27 mouse cellular contexts compared by ENCODE assay signal in genomic region chr17:75516591-75516990, GRCm38 (mm10). TPM values are rescaled to one million over a fixed set of nuclear protein-coding genes. Genes with fewer than 3 reads are reported as not detected.
DNase-seq lines count a peak whose midpoint lies in the region; ATAC-seq and TF ChIP-seq lines count a peak whose summit lies in the region.
"Had no signal": no experiment of that assay in that cellular context is flagged by ENCODE, and none has a peak within 500 bp of the region (broad histone marks: within the 10 kb centered on the region; RNA-seq: fewer than 3 reads in every experiment).

No protein-coding gene starts in this region.

- peak; percentile 21; the same call in 1 of the 2 replicates for ATAC-seq in lung, embryonic 14.5 days (ENCODE audit: insufficient read depth)
- ATAC-seq in midbrain, embryonic 14.5 days (ENCODE audit: low FRiP score, low TSS enrichment), result no peak
- ATAC-seq: forebrain, embryonic 14.5 days; inflammation-experienced regulatory T-cells, adult 6 months had no signal

- H3K27ac ChIP-seq in lung, embryonic 14.5 days (ENCODE audit: low read depth), result no peak overlapping the region
- no peak overlapping the region for H3K27ac ChIP-seq in midbrain, embryonic 14.5 days (replicated peaks; ENCODE audit: low read depth, low read length)
- H3K27ac ChIP-seq: embryonic facial prominence, embryonic 12.5 days; gastrocnemius, adult 2 months; heart, adult 2 months; heart, embryonic 13.5 days; hindbrain, embryonic 12.5 days; liver, embryonic 14.5 days; midbrain, embryonic 12.5 days had no signal

- no peaks in the 10 kb centered on the region for H3K4me1 ChIP-seq in lung, embryonic 14.5 days (ENCODE audit: insufficient read depth)
- peaks cover 4% of the 10 kb centered on the region; the same call in 1 of the 2 replicates for H3K4me1 ChIP-seq in midbrain, embryonic 14.5 days (ENCODE audit: control insufficient read depth, insufficient read depth, low read length)
- H3K4me1 ChIP-seq: embryonic facial prominence, embryonic 12.5 days had no signal

- DNase-seq in heart, adult 11 months, result peak; percentile 81
- DNase-seq in heart, adult 9 months (ENCODE audit: low spot score in 2 of 2), result no peak
- no peak for DNase-seq in lung, embryonic 14.5 days
- DNase-seq in lung, postnatal 4 days, result no peak
- peak; percentile 64 for DNase-seq in adipocyte (ENCODE audit: low spot score)
- no peak for DNase-seq in midbrain, embryonic 14.5 days
- no peak for DNase-seq in kidney, postnatal 14 days
- DNase-seq: B cell, adult 2 months; cerebellum, adult 9-11 months; embryo, embryonic 11 days; gastrocnemius, adult 2 months; gastrocnemius, postnatal 36 days; heart, adult 2 months; heart, postnatal 14 days; kidney, adult 11 months; kidney, postnatal 25 days; liver; thymus, adult 2 months; thymus, postnatal 36 days had no signal

- H3K27me3 ChIP-seq in lung, embryonic 14.5 days (ENCODE audit: insufficient read depth, low read length), result no peaks in the 10 kb centered on the region
- H3K27me3 ChIP-seq in midbrain, embryonic 14.5 days (ENCODE audit: control insufficient read depth, insufficient read depth, low read length), result no peaks in the 10 kb centered on the region
- H3K27me3 ChIP-seq: embryonic facial prominence, embryonic 12.5 days; heart, embryonic 13.5 days; hindbrain, embryonic 12.5 days; midbrain, embryonic 12.5 days had no signal

- H3K36me3 ChIP-seq in lung, embryonic 14.5 days (ENCODE audit: insufficient read depth), result no peaks in the 10 kb centered on the region
- no peaks in the 10 kb centered on the region for H3K36me3 ChIP-seq in midbrain, embryonic 14.5 days (ENCODE audit: control insufficient read depth, insufficient read depth, low read length)
- H3K36me3 ChIP-seq: embryonic facial prominence, embryonic 12.5 days; heart, embryonic 13.5 days; hindbrain, embryonic 12.5 days; midbrain, embryonic 12.5 days had no signal

- H3K4me3 ChIP-seq in lung, embryonic 14.5 days (ENCODE audit: low read depth, low read length), result no peak overlapping the region
- no peak overlapping the region for H3K4me3 ChIP-seq in midbrain, embryonic 14.5 days (replicated peaks; ENCODE audit: low read depth, low read length)
- H3K4me3 ChIP-seq: embryonic facial prominence, embryonic 12.5 days; gastrocnemius, adult 2 months; heart, adult 2 months; heart, embryonic 13.5 days; hindbrain, embryonic 12.5 days; megakaryocyte, embryonic 14.5 days; midbrain, embryonic 12.5 days had no signal

- WGBS in lung, embryonic 14.5 days, result 33% methylated on average over 4 of the region's 4 CpGs
- whole genome bisulfite sequencing in midbrain, embryonic 14.5 days, result 84% methylated on average over 4 of the region's 4 CpGs

- H3K9me3 ChIP-seq in lung, embryonic 14.5 days (ENCODE audit: low read depth, low read length), result no peaks in the 10 kb centered on the region
- no peaks in the 10 kb centered on the region for H3K9me3 ChIP-seq in midbrain, embryonic 14.5 days (ENCODE audit: control insufficient read depth, low read length)
- H3K9me3 ChIP-seq: embryonic facial prominence, embryonic 12.5 days; heart, embryonic 13.5 days; hindbrain, embryonic 12.5 days; megakaryocyte, embryonic 14.5 days; midbrain, embryonic 12.5 days had no signal

- H3K9ac ChIP-seq in lung, embryonic 14.5 days, result no peak overlapping the region
- H3K9ac ChIP-seq in midbrain, embryonic 14.5 days (replicated peaks; ENCODE audit: low read length), result no peak overlapping the region
- H3K9ac ChIP-seq: embryonic facial prominence, embryonic 12.5 days; heart, embryonic 13.5 days; hindbrain, embryonic 12.5 days; liver, embryonic 14.5 days; midbrain, embryonic 12.5 days had no signal

- TF ChIP-seq CTCF in lung, embryonic 14.5 days (IDR thresholded peaks at IDR 0.05; ENCODE audit: low read depth), result no peak

- no peak overlapping the region for H3K4me2 ChIP-seq in lung, embryonic 14.5 days
- H3K4me2 ChIP-seq in midbrain, embryonic 14.5 days (ENCODE audit: low read length), result no peak overlapping the region
- H3K4me2 ChIP-seq: embryonic facial prominence, embryonic 12.5 days; heart, embryonic 13.5 days; hindbrain, embryonic 12.5 days; midbrain, embryonic 12.5 days had no signal

RNA-seq across cellular contexts. Expression of gene Fam98a, which starts 35.2 kb away (rescaled TPM):
- polyA plus RNA-seq in lung, embryonic 14.5 days (2014; fragmentation: Nextera tagmentation; extraction: Ambion mirVana), result 7.9 and 9.7 TPM in 2 replicates
- 9.0 and 10.5 TPM in 2 replicates for polyA plus RNA-seq in midbrain, embryonic 14.5 days (2014; fragmentation: Nextera tagmentation; extraction: Ambion mirVana)

Comparison
In these comparisons a context has a peak if more than half of its experiments do, and no peak if none do; other contexts are left out.
1. DNase-seq: peak in heart, adult 11 months (single experiment) and adipocyte (single experiment); none in heart, adult 9 months (0 of 2), lung, embryonic 14.5 days (single experiment), lung, postnatal 4 days (0 of 2), midbrain, embryonic 14.5 days (single experiment) and kidney, postnatal 14 days (single experiment).